Mouse (Mus musculus): Measurements from ENCODE around the gene Frmpd2. TPM values are rescaled to one million over a fixed set of nuclear protein-coding genes. Genes with fewer than 3 reads are reported as not detected.

Gene Frmpd2
- polyA plus RNA-seq, 1 experiment from 2014 or later, result not detected

- no peak for DNase-seq (ENCODE audit: low spot score)
Observed at GRCm38 (mm10) chr14:33506696-33507095, 35.2 kb downstream of the Frmpd2 start.

GRCm38 (mm10) chr14:33508660-33509059 lies 37.2 kb downstream of the Frmpd2 start:
- no peak for DNase-seq (ENCODE audit: low spot score)

DNA sequence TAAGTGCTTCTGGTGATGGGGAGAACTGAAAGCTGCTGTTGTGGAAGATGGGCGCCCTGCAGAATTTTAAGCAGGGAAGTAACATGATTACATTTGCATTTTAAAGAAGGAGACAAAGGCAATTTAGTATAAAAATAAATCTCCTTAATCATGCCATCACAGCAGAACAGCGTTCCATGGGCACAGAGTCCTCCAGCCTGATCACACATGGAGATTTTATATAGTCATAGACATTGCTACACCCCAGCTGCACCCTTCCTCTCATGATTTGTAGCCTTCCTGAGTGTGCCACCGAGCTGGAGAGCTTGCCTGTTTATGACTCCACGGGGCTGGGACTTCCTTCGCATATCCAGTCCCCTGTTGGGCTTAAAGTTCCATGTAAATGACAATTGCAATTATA lies 42.4 kb downstream of the Frmpd2 start:
- DNase-seq (ENCODE audit: low spot score), result no peak

GRCm38 (mm10) chr14:33514756-33515285 lies 43.3 kb downstream of the Frmpd2 start:
- DNase-seq (ENCODE audit: low spot score), result no peak

GRCm38 (mm10) chr14:33521538-33521937 lies 50.0 kb downstream of the Frmpd2 start:
- DNase-seq (ENCODE audit: low spot score), result no peak

DNA sequence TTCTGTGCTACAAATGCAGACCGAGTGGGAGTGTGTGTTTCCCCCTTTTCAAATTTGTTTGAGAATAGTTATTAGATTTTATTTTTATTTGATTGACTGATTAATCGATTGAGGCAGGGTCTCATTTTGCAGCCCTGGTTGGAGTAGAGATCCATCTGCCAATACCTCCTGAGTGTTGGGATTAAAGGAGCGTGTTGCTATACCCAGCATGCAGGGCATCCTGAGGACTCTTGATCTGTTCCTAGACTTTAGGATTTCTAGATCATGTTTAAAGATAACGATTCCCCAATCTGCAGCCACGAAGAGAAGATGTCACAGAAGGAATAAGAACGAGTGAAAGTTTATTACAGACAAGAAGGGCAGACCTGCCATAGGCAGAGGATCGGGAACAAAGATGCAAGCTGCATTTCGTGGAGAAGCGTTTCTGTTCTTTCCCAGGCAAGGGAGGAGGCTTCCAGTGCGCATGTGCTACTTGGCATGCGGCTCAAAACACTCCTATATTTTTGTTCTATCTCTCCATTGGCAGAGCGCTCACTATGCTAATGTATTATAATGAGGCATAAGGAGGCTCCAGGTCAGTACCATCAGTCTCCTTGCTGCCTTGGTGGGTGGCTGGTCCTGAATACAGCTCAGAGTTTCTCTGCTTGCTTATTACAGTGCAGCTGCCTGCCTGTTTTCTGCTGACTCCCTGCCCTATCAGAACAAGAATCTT lies 53.9 kb downstream of the Frmpd2 start:
- DNase-seq (ENCODE audit: low spot score), result no peak

DNA sequence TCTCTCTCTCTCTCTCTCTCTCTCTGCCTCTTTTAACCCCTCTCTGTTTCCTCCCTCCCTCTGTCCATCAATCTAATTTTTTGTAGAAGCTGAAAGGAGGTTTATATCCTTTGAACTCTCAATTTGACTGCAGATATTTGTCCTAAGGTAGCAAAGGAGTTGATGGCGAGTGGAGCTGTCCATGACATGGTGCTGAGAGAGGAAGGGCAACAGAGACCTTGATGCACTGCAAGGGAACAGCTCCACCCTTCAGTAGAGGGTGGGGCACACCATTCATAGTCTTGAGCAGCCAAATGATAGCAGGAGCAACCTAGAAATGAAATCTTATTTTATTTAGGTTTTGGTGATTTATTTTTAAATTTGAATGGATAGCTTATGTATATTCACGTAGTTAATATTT lies 55.1 kb downstream of the Frmpd2 start:
- DNase-seq (ENCODE audit: low spot score), result no peak

DNA sequence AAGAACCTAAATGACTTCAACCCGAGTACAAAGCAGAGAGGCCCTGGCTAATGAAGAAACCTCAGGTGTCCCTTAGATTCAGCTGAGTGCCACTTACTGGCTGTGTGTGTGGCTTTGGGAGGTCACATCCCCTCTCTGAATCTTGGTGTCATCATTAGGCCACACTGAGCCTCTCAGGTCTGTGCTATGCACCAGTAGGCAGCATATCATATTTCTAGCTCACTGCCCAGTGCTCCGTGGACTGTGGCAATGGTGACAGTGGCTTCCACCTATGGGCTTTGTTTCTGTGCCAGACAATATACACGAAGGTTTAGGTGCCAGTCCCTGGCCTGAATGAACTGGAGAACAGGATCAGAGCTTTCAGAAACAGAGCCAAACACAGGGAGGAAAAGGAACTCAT lies 56.4 kb downstream of the Frmpd2 start:
- no peak for DNase-seq (ENCODE audit: low spot score)

DNA sequence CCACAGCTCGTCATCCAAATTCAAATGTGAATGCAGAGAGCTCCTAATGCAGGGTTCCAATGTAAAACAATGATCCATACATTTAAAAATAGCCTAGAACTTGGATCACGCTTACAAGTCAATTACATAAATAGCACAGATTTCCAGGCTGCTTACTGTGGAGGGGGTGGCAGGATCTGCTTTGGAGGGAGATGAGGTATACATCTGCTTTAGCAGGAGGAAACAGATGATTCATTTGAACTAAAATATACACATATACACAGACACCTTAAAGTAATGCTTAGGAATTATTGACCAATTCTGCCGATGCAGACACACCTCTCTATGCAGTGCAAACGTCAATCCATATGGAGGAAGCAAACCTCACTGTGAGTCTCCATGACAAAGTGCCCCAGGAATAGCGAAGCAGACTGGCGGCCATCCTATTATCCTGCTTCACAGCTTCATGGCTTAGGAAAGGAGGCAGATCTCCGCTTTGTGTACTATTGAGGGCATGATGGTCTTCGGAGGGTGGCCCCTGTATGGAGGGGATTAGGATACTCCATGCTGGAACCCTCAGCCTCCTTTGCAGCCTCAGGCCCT lies 59.9 kb downstream of the Frmpd2 start:
- DNase-seq (ENCODE audit: low spot score), result no peak

DNA sequence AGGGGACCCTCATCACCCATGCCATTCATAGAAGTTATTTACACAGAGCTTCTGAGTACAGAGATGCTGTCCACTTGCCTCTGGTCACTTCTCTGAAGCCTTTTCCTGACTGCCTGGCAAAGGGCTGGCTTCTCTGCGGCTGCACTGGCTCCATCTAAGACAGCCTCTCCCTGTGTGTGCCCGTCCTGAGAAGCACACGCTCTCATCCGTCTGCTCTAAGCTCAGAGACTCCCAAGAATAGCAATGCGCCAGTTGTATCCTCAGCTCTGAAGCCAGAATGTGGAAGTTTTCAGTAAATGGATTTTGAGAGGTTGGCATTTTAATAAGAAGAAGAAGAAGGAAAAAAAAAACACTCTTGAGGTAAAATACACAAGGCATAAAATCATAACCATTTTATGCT lies 61.3 kb downstream of the Frmpd2 start:
- DNase-seq (ENCODE audit: low spot score), result no peak

GRCm38 (mm10) chr14:33533516-33533915 lies 62.0 kb downstream of the Frmpd2 start:
- no peak for DNase-seq (ENCODE audit: low spot score)

DNA sequence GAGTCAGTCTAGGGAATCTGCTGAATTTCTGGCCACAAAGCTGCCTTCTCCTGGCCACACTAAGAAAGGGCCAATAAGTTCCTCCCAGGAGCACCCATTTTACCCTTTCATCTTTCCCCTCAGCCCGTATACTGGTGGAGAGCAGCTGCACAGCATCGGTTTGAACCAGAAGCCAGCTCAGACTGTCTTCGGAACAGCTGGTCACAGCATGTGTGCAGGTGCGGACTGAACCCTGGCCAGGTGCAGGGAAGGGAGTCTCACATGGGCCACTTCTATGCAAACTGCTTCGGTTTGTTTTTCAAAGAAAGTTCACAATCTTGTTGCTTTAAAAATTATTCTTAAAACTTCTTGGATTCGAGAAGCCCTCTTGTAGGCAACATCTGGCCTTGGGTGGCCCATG lies 63.8 kb downstream of the Frmpd2 start:
- DNase-seq (ENCODE audit: low spot score), result no peak

DNA sequence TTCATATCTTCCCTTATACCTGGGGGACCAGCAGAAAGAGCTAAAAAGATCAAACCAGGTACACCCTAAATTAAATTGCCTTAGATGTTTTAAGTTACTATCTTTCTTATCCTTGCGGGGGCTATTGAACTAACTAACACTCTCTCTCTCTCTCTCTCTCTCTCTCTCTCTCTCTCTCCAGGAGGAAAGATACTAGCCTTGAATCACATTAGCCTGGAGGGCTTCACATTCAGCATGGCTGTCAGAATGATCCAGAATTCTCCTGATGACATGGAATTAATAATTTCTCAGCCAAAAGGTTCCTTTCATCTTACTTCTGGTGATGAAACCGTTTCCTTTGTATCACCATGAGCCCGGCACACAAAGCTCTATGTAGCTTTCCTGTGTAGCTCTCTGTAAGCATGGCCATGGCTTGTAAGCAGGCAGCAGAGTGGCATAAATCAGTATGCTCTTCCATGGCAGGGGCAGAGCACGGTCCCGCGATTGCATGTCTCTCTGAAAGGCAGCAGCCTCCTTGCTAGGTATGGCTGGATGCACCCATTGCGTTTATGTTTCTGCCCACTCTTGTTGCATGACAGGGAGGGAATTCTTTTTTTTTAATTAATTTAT lies 68.2 kb downstream of the Frmpd2 start:
- DNase-seq (ENCODE audit: low spot score), result no peak

DNA sequence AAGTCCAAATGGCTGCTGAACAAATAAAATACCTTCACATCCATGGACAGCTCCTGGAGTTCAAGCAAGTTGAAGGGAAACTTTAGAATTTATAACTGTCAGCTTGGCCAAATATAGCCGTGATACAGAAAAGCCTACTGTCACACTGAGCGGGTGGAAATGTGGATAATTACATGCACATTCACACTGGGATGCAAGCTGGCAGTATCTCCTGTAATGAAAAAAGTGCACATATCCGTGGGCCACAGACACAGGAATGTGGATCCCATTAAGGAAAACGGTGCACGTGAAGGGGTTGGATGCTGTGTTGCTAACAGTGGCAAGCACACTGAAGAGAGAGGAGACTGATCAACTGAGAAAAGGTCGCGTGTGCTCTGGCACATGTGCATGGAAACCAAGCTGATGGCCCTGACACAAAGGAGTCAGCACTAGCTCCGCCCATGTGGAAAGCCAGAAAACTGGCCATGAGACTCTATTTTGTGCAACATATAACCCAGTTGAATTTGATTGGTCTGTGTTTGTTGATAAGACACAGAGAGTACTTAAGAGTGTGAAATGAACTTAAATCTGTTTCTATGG lies 74.2 kb downstream of the Frmpd2 start:
- no peak for DNase-seq (ENCODE audit: low spot score)

GRCm38 (mm10) chr14:33548650-33549049 lies 77.2 kb downstream of the Frmpd2 start:
- no peak for DNase-seq (ENCODE audit: low spot score)

DNA sequence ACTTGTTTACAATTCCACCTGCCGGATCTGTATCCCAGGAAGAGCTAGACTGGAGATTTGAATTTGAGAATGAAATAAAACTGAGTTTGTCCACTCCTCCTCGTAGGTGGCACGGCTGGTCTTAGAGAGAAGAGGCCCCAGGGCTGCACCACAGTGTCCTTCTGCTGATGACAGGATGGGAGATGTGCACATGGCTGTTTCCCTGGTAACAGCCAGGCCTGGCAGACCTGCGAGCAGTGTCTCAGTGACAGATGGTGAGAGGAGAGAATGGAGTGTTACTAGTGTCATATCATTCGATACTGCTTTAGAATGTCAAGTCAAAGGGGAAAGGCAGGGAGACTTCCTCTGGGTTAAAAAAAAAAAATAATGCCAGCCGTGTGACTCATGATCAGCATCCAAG lies 78.4 kb downstream of the Frmpd2 start:
- no peak for DNase-seq (ENCODE audit: low spot score)

GRCm38 (mm10) chr14:33570737-33571136 lies 99.2 kb downstream of the Frmpd2 start:
- DNase-seq (ENCODE audit: low spot score), result no peak

- DNase-seq (ENCODE audit: low spot score), result no peak
Observed at GRCm38 (mm10) chr14:33573643-33574042, 102.1 kb downstream of the Frmpd2 start.

GRCm38 (mm10) chr14:33579771-33580484 lies 108.4 kb downstream of the Frmpd2 start:
- no peak for DNase-seq (ENCODE audit: low spot score)

- DNase-seq (ENCODE audit: low spot score), result no peak
Observed at GRCm38 (mm10) chr14:33588951-33589350, 117.5 kb downstream of the Frmpd2 start, which contains the start of gene Ptpn20. Ptpn20 (plus strand) TSS chr14:33589207.

- no peak for DNase-seq (ENCODE audit: low spot score)
Observed at GRCm38 (mm10) chr14:33598376-33599130, 127.1 kb downstream of the Frmpd2 start.

Measured in thymus, postnatal 0 days (tissue).